Mouse (Mus musculus) heart, embryonic 15.5 days (tissue): ENCODE results near the gene Dgkh. TPM values are rescaled to one million over a fixed set of nuclear protein-coding genes. Genes with fewer than 3 reads are reported as not detected.

Source experiments
- ATAC-seq: fragments of 200-750 bp; cut with Nextera tagmentation; replicated peaks from 2 replicates; pipeline ENCODE4 v1.8.0; 2017; ENCODE audit warnings: low read depth, moderate TSS enrichment; ENCODE audit not compliant: insufficient number of reproducible peaks, insufficient read depth, low FRiP score
- H3K27ac ChIP-seq: fragments of 300-500 bp; sonication (generic); 2 replicates; pipeline ENCODE4 v1.5.1; 2015; ENCODE audit warnings: mild to moderate bottlenecking, inconsistent platforms
- H3K27me3 ChIP-seq: fragments of 300-500 bp; sonication (generic); 2 replicates; pipeline ENCODE4 v1.6.1; 2015; ENCODE audit warnings: inconsistent platforms
- H3K36me3 ChIP-seq: fragments of 300-500 bp; sonication (generic); 2 replicates; pipeline ENCODE4 v1.6.1; 2015; ENCODE audit warnings: mild to moderate bottlenecking, inconsistent platforms
- H3K4me1 ChIP-seq: fragments of 300-500 bp; sonication (generic); replicated peaks from 2 replicates; pipeline ENCODE4 v1.6.1; 2015; ENCODE audit warnings: inconsistent platforms
- H3K4me2 ChIP-seq: fragments of 300-500 bp; sonication (generic); 2 replicates; pipeline ENCODE4 v1.6.1; 2015; ENCODE audit warnings: inconsistent platforms, mild to moderate bottlenecking, moderate library complexity
- H3K4me3 ChIP-seq: fragments of 300-500 bp; sonication (generic); 2 replicates; pipeline ENCODE4 v1.5.1; 2015; ENCODE audit warnings: mild to moderate bottlenecking, inconsistent platforms
- H3K9ac ChIP-seq: fragments of 300-500 bp; sonication (generic); 2 replicates; pipeline ENCODE4 v1.6.1; 2015; ENCODE audit warnings: mild to moderate bottlenecking, inconsistent platforms
- H3K9me3 ChIP-seq: fragments of 300-500 bp; sonication (generic); replicated peaks from 2 replicates; pipeline ENCODE4 v1.6.1; 2016; ENCODE audit warnings: inconsistent platforms
- WGBS: fragments of 180-500 bp; shearing (Covaris S2); methylation state at CpG from one replicate; pipeline ENCODE4 v1.1.7; 2015; ENCODE audit warnings: mixed read lengths; 5-methylcytosine and 5-hydroxymethylcytosine counted together
- polyA plus RNA-seq: library from polyadenylated mRNA; unstranded; fragments of >200 nt; fragmentation: Nextera tagmentation; extraction: Ambion mirVana; gene quantifications from 2 replicates; pipeline ENCODE4 v1.2.1, GENCODE M21; 2015

The Dgkh gene
- polyA plus RNA-seq, 1 experiment from 2014 or later, result 1.4 TPM

- WGBS, result 86% methylated on average over 7 of the region's 7 CpGs
- Histone ChIP-seq H3K4me2 (no peak overlapping the region), H3K36me3 (no peaks in the 10 kb centered on the region), H3K27me3 (no peaks in the 10 kb centered on the region), H3K4me1 (peaks cover 9% of the 10 kb centered on the region), H3K27ac (no peak overlapping the region), H3K9me3 (no peaks in the 10 kb centered on the region), H3K4me3 (no peak overlapping the region), H3K9ac (no peak overlapping the region)
- no peak for ATAC-seq
Observed at GRCm38 (mm10) chr14:78716035-78716434, 16.5 kb downstream of the Dgkh start.

GRCm38 (mm10) chr14:78712565-78713148, 19.9 kb downstream of the Dgkh start:
- no peak overlapping the region for H3K9ac ChIP-seq
- H3K4me2 ChIP-seq, result peak overlapping the region; percentile 53
- peak overlapping the region; percentile 54 for H3K27ac ChIP-seq

DNA sequence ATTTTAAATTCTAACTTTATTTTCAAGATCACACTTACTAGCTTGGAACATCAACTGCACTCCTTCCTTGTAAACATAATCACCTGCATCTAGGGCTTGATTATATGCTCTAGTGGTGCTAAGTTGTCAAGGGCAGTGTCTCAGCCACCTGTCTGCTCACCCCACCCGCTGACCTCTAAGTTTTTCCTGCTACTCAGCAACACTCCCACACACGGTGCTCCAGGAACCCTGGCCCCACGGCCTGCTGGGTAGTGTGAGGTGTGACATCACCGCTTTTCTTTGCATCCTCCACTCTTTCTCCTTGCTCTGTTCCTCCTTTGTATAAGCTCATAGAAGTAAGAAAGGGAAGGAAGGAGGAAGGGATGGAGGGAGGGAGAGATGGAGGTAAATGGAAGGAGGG, 21.9 kb downstream of the Dgkh start:
- no peak for ATAC-seq
- H3K36me3 ChIP-seq, result no peaks in the 10 kb centered on the region
- H3K27ac ChIP-seq, result no peak overlapping the region
- no peaks in the 10 kb centered on the region for H3K9me3 ChIP-seq
- H3K4me2 ChIP-seq, result no peak overlapping the region
- no peaks in the 10 kb centered on the region for H3K27me3 ChIP-seq
- H3K9ac ChIP-seq, result no peak overlapping the region
- H3K4me3 ChIP-seq, result no peak overlapping the region
- 64% methylated on average over 4 of the region's 4 CpGs for WGBS
- H3K4me1 ChIP-seq, result peaks cover 9% of the 10 kb centered on the region

More at GRCm38 (mm10) chr14:78712565-78713148, 19.9 kb downstream of the Dgkh start:
- Histone ChIP-seq H3K4me3 (peak overlapping the region; percentile 22; the same call in 1 of the 2 replicates), H3K36me3 (no peaks in the 10 kb centered on the region), H3K4me1 (peaks cover 9% of the 10 kb centered on the region), H3K27me3 (no peaks in the 10 kb centered on the region), H3K9me3 (no peaks in the 10 kb centered on the region)
- no peak for ATAC-seq
- WGBS, result 37% methylated on average over 20 of the region's 20 CpGs

- H3K36me3 ChIP-seq, result no peaks in the 10 kb centered on the region
- no peak for ATAC-seq
- WGBS, result 91% methylated on average over 3 of the region's 3 CpGs
- no peak overlapping the region for H3K9ac ChIP-seq
- no peaks in the 10 kb centered on the region for H3K27me3 ChIP-seq
- H3K4me3 ChIP-seq, result no peak overlapping the region
- no peak overlapping the region for H3K4me2 ChIP-seq
- no peak overlapping the region for H3K27ac ChIP-seq
- H3K4me1 ChIP-seq, result no peaks in the 10 kb centered on the region
- no peaks in the 10 kb centered on the region for H3K9me3 ChIP-seq
Observed at GRCm38 (mm10) chr14:78705616-78706015, 27.0 kb downstream of the Dgkh start.

- Histone ChIP-seq H3K27ac (no peak overlapping the region), H3K4me2 (no peak overlapping the region), H3K36me3 (no peaks in the 10 kb centered on the region), H3K4me3 (no peak overlapping the region), H3K9me3 (no peaks in the 10 kb centered on the region), H3K9ac (no peak overlapping the region), H3K4me1 (no peaks in the 10 kb centered on the region), H3K27me3 (no peaks in the 10 kb centered on the region)
- ATAC-seq, result no peak
- whole genome bisulfite sequencing, result 87% methylated on average over 4 of the region's 4 CpGs
Observed at GRCm38 (mm10) chr14:78703989-78704388, 28.6 kb downstream of the Dgkh start.

- no peak overlapping the region for H3K9ac ChIP-seq
- H3K36me3 ChIP-seq, result no peaks in the 10 kb centered on the region
- H3K27me3 ChIP-seq, result no peaks in the 10 kb centered on the region
- H3K9me3 ChIP-seq, result no peaks in the 10 kb centered on the region
- 77% methylated on average over 6 of the region's 6 CpGs for WGBS
- H3K4me3 ChIP-seq, result no peak overlapping the region
- H3K4me1 ChIP-seq, result no peaks in the 10 kb centered on the region
- no peak overlapping the region for H3K27ac ChIP-seq
- no peak for ATAC-seq
- H3K4me2 ChIP-seq, result no peak overlapping the region
Observed at GRCm38 (mm10) chr14:78703361-78703760, 29.2 kb downstream of the Dgkh start.

- WGBS, result 72% methylated on average over 4 of the region's 4 CpGs
- H3K4me1 ChIP-seq, result no peaks in the 10 kb centered on the region
- H3K27me3 ChIP-seq, result no peaks in the 10 kb centered on the region
- no peaks in the 10 kb centered on the region for H3K36me3 ChIP-seq
- H3K9me3 ChIP-seq, result no peaks in the 10 kb centered on the region
- no peak overlapping the region for H3K4me3 ChIP-seq
- no peak for ATAC-seq
- no peak overlapping the region for H3K27ac ChIP-seq
- no peak overlapping the region for H3K9ac ChIP-seq
- no peak overlapping the region for H3K4me2 ChIP-seq
Observed at GRCm38 (mm10) chr14:78702048-78702447, 30.5 kb downstream of the Dgkh start.

GRCm38 (mm10) chr14:78701501-78701900, 31.1 kb downstream of the Dgkh start:
- no peak overlapping the region for H3K4me3 ChIP-seq
- no peak overlapping the region for H3K27ac ChIP-seq
- no peak overlapping the region for H3K4me2 ChIP-seq
- H3K36me3 ChIP-seq, result no peaks in the 10 kb centered on the region
- no peak overlapping the region for H3K9ac ChIP-seq
- WGBS, result 69% methylated on average over 8 of the region's 8 CpGs
- no peak for ATAC-seq
- H3K27me3 ChIP-seq, result no peaks in the 10 kb centered on the region
- H3K4me1 ChIP-seq, result no peaks in the 10 kb centered on the region
- no peaks in the 10 kb centered on the region for H3K9me3 ChIP-seq

DNA sequence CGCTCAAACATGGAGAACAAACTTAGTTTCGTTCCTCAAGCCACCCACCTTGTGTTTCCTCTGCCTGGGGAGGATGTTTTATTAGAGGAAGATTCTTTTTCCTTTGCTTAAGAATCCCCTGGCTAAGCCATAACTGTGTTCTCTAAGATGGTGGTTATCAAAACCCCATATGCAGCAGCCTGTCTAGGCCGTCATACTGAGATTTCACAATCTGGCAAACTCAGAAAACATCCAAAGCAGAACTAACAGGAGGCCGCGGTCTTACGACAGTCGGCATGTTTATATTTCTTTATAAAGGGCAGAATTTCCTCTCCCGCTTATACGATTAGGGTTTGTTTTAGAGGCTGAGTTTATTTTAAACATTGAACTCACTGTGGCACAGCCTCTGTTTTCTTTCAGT, 31.5 kb downstream of the Dgkh start:
- Histone ChIP-seq H3K4me2 (no peak overlapping the region), H3K9me3 (no peaks in the 10 kb centered on the region), H3K27ac (no peak overlapping the region), H3K4me3 (no peak overlapping the region), H3K9ac (no peak overlapping the region), H3K4me1 (no peaks in the 10 kb centered on the region), H3K36me3 (no peaks in the 10 kb centered on the region), H3K27me3 (no peaks in the 10 kb centered on the region)
- ATAC-seq, result no peak
- WGBS, result 70% methylated on average over 9 of the region's 9 CpGs

- no peak for ATAC-seq
- 84% methylated on average over 3 of the region's 3 CpGs for WGBS
- no peaks in the 10 kb centered on the region for H3K4me1 ChIP-seq
- no peak overlapping the region for H3K4me3 ChIP-seq
- H3K9me3 ChIP-seq, result no peaks in the 10 kb centered on the region
- H3K27ac ChIP-seq, result no peak overlapping the region
- no peak overlapping the region for H3K9ac ChIP-seq
- no peak overlapping the region for H3K4me2 ChIP-seq
- no peaks in the 10 kb centered on the region for H3K36me3 ChIP-seq
- H3K27me3 ChIP-seq, result no peaks in the 10 kb centered on the region
Observed at GRCm38 (mm10) chr14:78699634-78700033, 32.9 kb downstream of the Dgkh start.

- Histone ChIP-seq H3K9ac (no peak overlapping the region), H3K36me3 (no peaks in the 10 kb centered on the region), H3K9me3 (no peaks in the 10 kb centered on the region), H3K27ac (no peak overlapping the region), H3K4me2 (no peak overlapping the region), H3K4me1 (no peaks in the 10 kb centered on the region), H3K27me3 (no peaks in the 10 kb centered on the region), H3K4me3 (no peak overlapping the region)
- 83% methylated on average over 5 of the region's 5 CpGs for WGBS
- no peak for ATAC-seq
Observed at GRCm38 (mm10) chr14:78699196-78699595, 33.4 kb downstream of the Dgkh start.

DNA sequence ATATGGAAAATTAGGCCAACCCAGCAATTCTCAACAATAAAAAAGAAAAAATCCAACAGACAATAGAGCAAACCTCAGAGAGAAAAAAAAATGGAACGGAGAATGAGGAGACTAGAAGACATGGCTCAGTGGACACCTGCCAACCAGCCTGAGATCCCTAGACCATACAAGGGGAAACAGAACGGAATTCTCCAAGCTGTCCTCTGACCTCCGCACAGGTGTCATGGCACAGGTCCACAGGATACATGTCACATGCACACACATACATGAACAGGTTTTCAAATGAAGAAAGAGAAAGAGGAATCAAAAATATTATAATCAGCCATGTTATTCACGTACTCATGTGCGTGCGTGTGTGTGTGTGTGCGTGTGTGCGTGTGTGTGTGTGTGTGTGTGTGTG, 38.5 kb downstream of the Dgkh start:
- ATAC-seq, result no peak
- 88% methylated on average over 8 of the region's 8 CpGs for WGBS

More for the DNA sequence above, 38.5 kb downstream of the Dgkh start:
- H3K36me3 ChIP-seq, result no peaks in the 10 kb centered on the region
- H3K4me1 ChIP-seq, result no peaks in the 10 kb centered on the region
- no peak overlapping the region for H3K4me2 ChIP-seq
- H3K4me3 ChIP-seq, result no peak overlapping the region
- no peak overlapping the region for H3K9ac ChIP-seq
- H3K9me3 ChIP-seq, result no peaks in the 10 kb centered on the region
- no peaks in the 10 kb centered on the region for H3K27me3 ChIP-seq
- no peak overlapping the region for H3K27ac ChIP-seq
